Mouse (Mus musculus) CH12.LX (cell line): ENCODE measurements around the gene Strn. TPM values are rescaled to one million over a fixed set of nuclear protein-coding genes. Genes with fewer than 3 reads are reported as not detected.

ENCODE experiments used
- DNase-seq: peaks from one replicate; pipeline ENCODE4 v3.0.0-alpha.2; 2013; ENCODE audit errors: extremely low read depth
- H3K27ac ChIP-seq: 2 replicates; pipeline ENCODE4 v1.5.1; 2012; ENCODE audit warnings: low read depth, mild to moderate bottlenecking, control low read depth, moderate library complexity; ENCODE audit not compliant: insufficient read depth
- H3K27me3 ChIP-seq: replicated peaks from 2 replicates; pipeline ENCODE3; 2012; ENCODE audit warnings: inconsistent platforms
- H3K36me3 ChIP-seq, 2 experiments: replicated peaks in 1 of 2; 2 replicates each; pipeline versions ENCODE3 to v1.6.1; 2012; ENCODE audit warnings: inconsistent platforms in 1 of 2, low read length in 1 of 2, mild to moderate bottlenecking in 1 of 2, mixed read lengths in 1 of 2, moderate library complexity in 1 of 2; ENCODE audit not compliant: control insufficient read depth in 1 of 2, insufficient read depth in 1 of 2
- H3K4me1 ChIP-seq, 2 experiments: 2 replicates each; pipeline ENCODE4 v1.6.1; 2012; ENCODE audit warnings: inconsistent platforms in 1 of 2, moderate library complexity in 1 of 2; ENCODE audit not compliant: insufficient read depth in 2 of 2, control insufficient read depth in 1 of 2
- H3K4me2 ChIP-seq: 2 replicates; pipeline ENCODE4 v1.6.1; 2012; ENCODE audit warnings: low read depth, mild to moderate bottlenecking, control low read depth; ENCODE audit not compliant: poor library complexity, insufficient read depth, severe bottlenecking
- H3K4me3 ChIP-seq, 3 experiments: fragments of 150-350 bp in 1 of 3; sonication (generic) in 1 of 3; replicated peaks in 1 of 3; 2 replicates each; pipeline versions ENCODE3 to v1.5.1; 2011 to 2012; ENCODE audit warnings: low read depth in 2 of 3, low read length in 2 of 3, mild to moderate bottlenecking in 2 of 3, moderate library complexity in 2 of 3, control low read depth in 1 of 3, improper control_type of control experiment in 1 of 3, inconsistent platforms in 1 of 3, mixed read lengths in 1 of 3; ENCODE audit not compliant: poor library complexity in 1 of 3
- H3K79me2 ChIP-seq: replicated peaks from 2 replicates; pipeline ENCODE4 v1.6.1; 2012; ENCODE audit warnings: mild to moderate bottlenecking, moderate library complexity; ENCODE audit not compliant: control insufficient read depth, poor library complexity, insufficient read depth, severe bottlenecking; ENCODE audit errors: extremely low read depth
- H3K9ac ChIP-seq: 2 replicates; pipeline ENCODE4 v1.6.1; 2012; ENCODE audit warnings: low read depth, mild to moderate bottlenecking, control low read depth, moderate library complexity; ENCODE audit not compliant: insufficient read depth
- H3K9me3 ChIP-seq: replicated peaks from 2 replicates; pipeline ENCODE3; 2012; ENCODE audit warnings: low read length, inconsistent platforms, mixed read lengths
- BHLHE40 ChIP-seq: IDR thresholded peaks from 2 replicates; pipeline ENCODE4 v1.6.1; 2011; ENCODE audit warnings: mild to moderate bottlenecking, low read depth, low read length, improper control_type of control experiment
- CHD1 ChIP-seq: IDR thresholded peaks from 2 replicates; pipeline ENCODE4 v1.6.1; 2012; ENCODE audit warnings: low read depth, low read length, improper control_type of control experiment, inconsistent platforms
- CHD2 ChIP-seq: IDR thresholded peaks from 2 replicates; pipeline ENCODE4 v1.6.1; 2011; ENCODE audit warnings: low read length, improper control_type of control experiment
- CTCF ChIP-seq, 2 experiments: IDR thresholded peaks in 1 of 2; conservative IDR thresholded peaks in 1 of 2; 2 replicates each; pipeline ENCODE4 v1.5.1; 2011 to 2012; ENCODE audit warnings: low read depth in 2 of 2, low read length in 2 of 2, improper control_type of control experiment in 1 of 2, inconsistent platforms in 1 of 2, mild to moderate bottlenecking in 1 of 2, moderate library complexity in 1 of 2
- E2F4 ChIP-seq: IDR thresholded peaks from 2 replicates; pipeline ENCODE4 v1.6.1; 2011; ENCODE audit warnings: low read depth, low read length, improper control_type of control experiment; ENCODE audit not compliant: insufficient replicate concordance
- ELF1 ChIP-seq: IDR thresholded peaks from 2 replicates; pipeline ENCODE4 v1.6.1; 2014; ENCODE audit warnings: low read depth, mild to moderate bottlenecking, inconsistent platforms, low read length, improper control_type of control experiment
- ETS1 ChIP-seq: conservative IDR thresholded peaks from 2 replicates; pipeline ENCODE4 v1.6.1; 2012; ENCODE audit warnings: low read depth, mild to moderate bottlenecking, inconsistent platforms, low read length, improper control_type of control experiment, moderate library complexity
- HCFC1 ChIP-seq: IDR thresholded peaks from 2 replicates; pipeline ENCODE4 v1.6.1; 2012; ENCODE audit warnings: low read depth, mild to moderate bottlenecking, inconsistent platforms, low read length, improper control_type of control experiment
- JUN ChIP-seq: IDR thresholded peaks from 2 replicates; pipeline ENCODE4 v1.6.1; 2011; ENCODE audit warnings: low read depth, mild to moderate bottlenecking, low read length, improper control_type of control experiment, moderate library complexity; ENCODE audit not compliant: insufficient read depth
- MAFK ChIP-seq: IDR thresholded peaks from 2 replicates; pipeline ENCODE4 v1.6.1; 2011; ENCODE audit warnings: low read length, improper control_type of control experiment; ENCODE audit not compliant: insufficient replicate concordance
- MAX ChIP-seq: IDR thresholded peaks from 2 replicates; pipeline ENCODE4 v1.6.1; 2011; ENCODE audit warnings: low read length, improper control_type of control experiment
- MAZ ChIP-seq: IDR thresholded peaks from 2 replicates; pipeline ENCODE4 v1.6.1; 2012; ENCODE audit warnings: low read depth, mild to moderate bottlenecking, inconsistent platforms, low read length, improper control_type of control experiment, moderate library complexity
- MXI1 ChIP-seq: IDR thresholded peaks from 2 replicates; pipeline ENCODE4 v1.6.1; 2011; ENCODE audit warnings: mild to moderate bottlenecking, low read depth, low read length, improper control_type of control experiment
- MYC ChIP-seq: IDR thresholded peaks from 2 replicates; pipeline ENCODE4 v1.6.1; 2011; ENCODE audit warnings: low read depth, mild to moderate bottlenecking, improper control_type of control experiment, low read length
- NELFE ChIP-seq: IDR thresholded peaks from 2 replicates; pipeline ENCODE4 v1.6.1; 2011; ENCODE audit warnings: low read depth, low read length, improper control_type of control experiment
- NRF1 ChIP-seq: IDR thresholded peaks from 2 replicates; pipeline ENCODE4 v1.6.1; 2014; ENCODE audit warnings: low read depth, mild to moderate bottlenecking, inconsistent platforms, low read length, improper control_type of control experiment, moderate library complexity
- PAX5 ChIP-seq: IDR thresholded peaks from 2 replicates; pipeline ENCODE4 v1.6.1; 2012; ENCODE audit warnings: low read length, inconsistent platforms, mixed read lengths
- POLR2AphosphoS2 ChIP-seq: IDR thresholded peaks from 2 replicates; pipeline ENCODE4 v1.6.1; 2011; ENCODE audit warnings: low read depth, low read length, improper control_type of control experiment
- RAD21 ChIP-seq: IDR thresholded peaks from 2 replicates; pipeline ENCODE4 v1.6.1; 2011; ENCODE audit warnings: low read depth, mild to moderate bottlenecking, low read length, improper control_type of control experiment, moderate library complexity
- SIN3A ChIP-seq: IDR thresholded peaks from 2 replicates; pipeline ENCODE4 v1.6.1; 2012; ENCODE audit warnings: low read length, improper control_type of control experiment, inconsistent platforms
- SMC3 ChIP-seq: IDR thresholded peaks from 2 replicates; pipeline ENCODE4 v1.6.1; 2011; ENCODE audit warnings: low read depth, low read length, improper control_type of control experiment
- TBP ChIP-seq: conservative IDR thresholded peaks from 2 replicates; pipeline ENCODE4 v1.6.1; 2011; ENCODE audit warnings: low read depth, low read length, improper control_type of control experiment
- UBTF ChIP-seq: IDR thresholded peaks from 2 replicates; pipeline ENCODE4 v1.6.1; 2012; ENCODE audit warnings: low read depth, mild to moderate bottlenecking, inconsistent platforms, low read length, improper control_type of control experiment, moderate library complexity
- USF1 ChIP-seq: IDR thresholded peaks from 2 replicates; pipeline ENCODE4 v1.6.1; 2014; ENCODE audit warnings: low read depth, mild to moderate bottlenecking, inconsistent platforms, low read length, improper control_type of control experiment
- ZC3H11A ChIP-seq: IDR thresholded peaks from 2 replicates; pipeline ENCODE4 v1.6.1; 2012; ENCODE audit warnings: low read depth, mild to moderate bottlenecking, inconsistent platforms, low read length, improper control_type of control experiment
- ZMIZ1 ChIP-seq: IDR thresholded peaks from 2 replicates; pipeline ENCODE4 v1.6.1; 2012; ENCODE audit warnings: low read depth, mild to moderate bottlenecking, inconsistent platforms, low read length, improper control_type of control experiment
- ZNF384 ChIP-seq: IDR thresholded peaks from 2 replicates; pipeline ENCODE4 v1.6.1; 2012; ENCODE audit warnings: low read depth, low read length, improper control_type of control experiment, inconsistent platforms
- dilution Hi-C: fragments of 300-500 bp; cut with MboI; formaldehyde crosslinking; loops from 2 replicates; pipeline ENCODE4 v1.14.3; 2020; ENCODE audit warnings: low sequenced_read_pairs; ENCODE audit not compliant: extremely low pct_unique_long_range_greater_than_20kb, extremely low pct_ligation_motif_present
- in situ Hi-C: fragments of 300-500 bp; cut with MboI; formaldehyde crosslinking; loops from 3 replicates; pipeline ENCODE4 v1.14.3; 2019; ENCODE audit warnings: low sequenced_read_pairs, low pct_ligation_motif_present, low pct_unique_long_range_greater_than_20kb, mixed read lengths
- polyA plus RNA-seq: library from polyadenylated mRNA; unstranded; fragments of >175 nt; gene quantifications from 2 replicates; pipeline ENCODE4 v1.2.1, GENCODE M21; 2012; ENCODE audit warnings: low read depth; ENCODE audit not compliant: insufficient read length
- total RNA-seq, 2 experiments: library from RNA; depleted of rRNA; stranded (reverse); fragments of 300-350 nt in 1 of 2; fragments of >200 nt in 1 of 2; gene quantifications; 2 replicates each; pipeline ENCODE4 v1.2.3; 2012 to 2014

Gene Strn
- total and polyA plus RNA-seq, 3 experiments, result 9.9 to 14.3 (median 12.3) TPM

GRCm38 (mm10) chr17:78654841-78655240, 82.2 kb downstream of the Strn start:
- Histone ChIP-seq H3K4me2 (no peak overlapping the region), H3K4me3 (no peak overlapping the region), H3K79me2 (no peaks in the 10 kb centered on the region), H3K9ac (no peak overlapping the region), H3K27me3 (no peaks in the 10 kb centered on the region), H3K36me3 (peaks cover 25 to 39% of the 10 kb centered on the region in 2 experiments), H3K9me3 (peaks cover under 1% of the 10 kb centered on the region), H3K27ac (no peak overlapping the region), H3K4me1 (peaks cover 2 to 31% of the 10 kb centered on the region in 2 experiments; a peak in 3 of 4 replicates)
- peak; percentile 65 for DNase-seq
- in situ Hi-C loops (no loop called here), dilution Hi-C loops (no loop called here)
- no peak for TF ChIP-seq RAD21
- no peak for TF ChIP-seq HCFC1
- TF ChIP-seq SMC3, result no peak
- no peak for TF ChIP-seq ZC3H11A
- peak; percentile 57; the same call in 1 of the 2 replicates for TF ChIP-seq MAX
- no peak for TF ChIP-seq NELFE
- 0 out of 2 replicates have a peak, but pooled peaks have one; percentile 26 for TF ChIP-seq ETS1
- no peak for TF ChIP-seq SIN3A
- TF ChIP-seq USF1, result no peak
- TF ChIP-seq E2F4, result no peak
- TF ChIP-seq JUN, result no peak
- no peak for TF ChIP-seq UBTF
- TF ChIP-seq MYC, result peak; percentile 62
- no peak for TF ChIP-seq PAX5
- TF ChIP-seq TBP, result no peak
- TF ChIP-seq BHLHE40, result peak; percentile 35; the same call in 1 of the 2 replicates
- no peak for TF ChIP-seq POLR2AphosphoS2
- TF ChIP-seq NRF1, result no peak
- no peak for TF ChIP-seq ELF1
- no peak for TF ChIP-seq MAZ
- no peak for TF ChIP-seq ZMIZ1
- no peak for TF ChIP-seq MAFK
- no peak for TF ChIP-seq CTCF (conservative IDR thresholded peaks at IDR 0.05 in 1 of 2, IDR thresholded peaks at IDR 0.05 in 1 of 2; ENCODE audit: low read depth in 2 of 2, low read length in 2 of 2)
- no peak for TF ChIP-seq CHD1
- TF ChIP-seq MXI1, result no peak
- no peak for TF ChIP-seq ZNF384
- no peak for TF ChIP-seq CHD2
